Mouse (Mus musculus) neural tube, embryonic 14.5 days (tissue): ENCODE data around the gene Apoa5. TPM values are rescaled to one million over a fixed set of nuclear protein-coding genes. Genes with fewer than 3 reads are reported as not detected.

Experiments used
- ATAC-seq: fragments of 200-750 bp; cut with Nextera tagmentation; 2 replicates; pipeline ENCODE4 v1.8.0; 2017; ENCODE audit warnings: low read depth, mild to moderate bottlenecking, moderate TSS enrichment, moderate library complexity
- H3K27ac ChIP-seq: fragments of 300-500 bp; sonication (generic); 2 replicates; pipeline ENCODE4 v1.5.1; 2014; ENCODE audit warnings: low read depth, mild to moderate bottlenecking, control low read depth, low read length, moderate library complexity, mixed read lengths
- H3K27me3 ChIP-seq: fragments of 300-500 bp; sonication (generic); 2 replicates; pipeline ENCODE4 v1.6.1; 2014; ENCODE audit warnings: low read length; ENCODE audit not compliant: control insufficient read depth, insufficient read depth
- H3K36me3 ChIP-seq: fragments of 300-500 bp; sonication (generic); 2 replicates; pipeline ENCODE4 v1.6.1; 2014; ENCODE audit warnings: low read length, mixed read lengths; ENCODE audit not compliant: control insufficient read depth, insufficient read depth
- H3K4me1 ChIP-seq: fragments of 300-500 bp; sonication (generic); 2 replicates; pipeline ENCODE4 v1.6.1; 2014; ENCODE audit warnings: low read length; ENCODE audit not compliant: control insufficient read depth, insufficient read depth
- H3K4me2 ChIP-seq: fragments of 300-500 bp; sonication (generic); 2 replicates; pipeline ENCODE4 v1.6.1; 2014; ENCODE audit warnings: mild to moderate bottlenecking, low read depth, low read length, control low read depth
- H3K4me3 ChIP-seq: fragments of 300-500 bp; sonication (generic); 2 replicates; pipeline ENCODE4 v1.5.1; 2014; ENCODE audit warnings: low read depth, low read length, control low read depth, mixed read lengths
- H3K9ac ChIP-seq: fragments of 300-500 bp; sonication (generic); replicated peaks from 2 replicates; pipeline ENCODE4 v1.6.1; 2014; ENCODE audit warnings: low read depth, mild to moderate bottlenecking, control low read depth, low read length, mixed read lengths
- H3K9me3 ChIP-seq: fragments of 300-500 bp; sonication (generic); 2 replicates; pipeline ENCODE4 v1.6.1; 2016; ENCODE audit warnings: low read length; ENCODE audit not compliant: control insufficient read depth
- WGBS: fragments of 180-500 bp; shearing (Covaris S2); extraction: QIAGEN DNeasy Blood & Tissue Kit; methylation state at CpG from one replicate; pipeline ENCODE4 v1.1.7; 2014; 5-methylcytosine and 5-hydroxymethylcytosine counted together
- polyA plus RNA-seq: library from polyadenylated mRNA; unstranded; fragments of >200 nt; fragmentation: Nextera tagmentation; extraction: Ambion mirVana; gene quantifications from 2 replicates; pipeline ENCODE4 v1.2.1, GENCODE M21; 2014

Gene Apoa5
- polyA plus RNA-seq, 1 experiment from 2014 or later: not detected

- WGBS: 92% methylated on average over 6 of the region's 6 CpGs
- no peaks in the 10 kb centered on the region; the same call in 1 of the 2 replicates for H3K4me1 ChIP-seq
- H3K9ac ChIP-seq: no peak overlapping the region
- H3K36me3 ChIP-seq: no peaks in the 10 kb centered on the region
- no peak overlapping the region for H3K4me3 ChIP-seq
- H3K27ac ChIP-seq: no peak overlapping the region
- ATAC-seq: no peak
- no peaks in the 10 kb centered on the region for H3K27me3 ChIP-seq
- no peaks in the 10 kb centered on the region for H3K9me3 ChIP-seq
- no peak overlapping the region for H3K4me2 ChIP-seq
Measured at GRCm38 (mm10) chr9:46235196-46235595, 33.2 kb upstream of the Apoa5 start.

- no peaks in the 10 kb centered on the region for H3K36me3 ChIP-seq
- H3K27me3 ChIP-seq: no peaks in the 10 kb centered on the region
- H3K4me1 ChIP-seq: no peaks in the 10 kb centered on the region; the same call in 1 of the 2 replicates
- no peak within 1 kb of the TSS for H3K9ac ChIP-seq
- H3K9me3 ChIP-seq: no peaks in the 10 kb centered on the region
- ATAC-seq: no peak
- H3K27ac ChIP-seq: no peak within 1 kb of the TSS
- H3K4me3 ChIP-seq: no peak within 1 kb of the TSS
- no peak within 1 kb of the TSS for H3K4me2 ChIP-seq
Measured at GRCm38 (mm10) chr9:46235596-46235648, 33.0 kb upstream of the Apoa5 start, which contains the start of gene Apoc3. TSS of gene Apoc3 (minus strand) at chr9:46235636.

- WGBS: 80% methylated on average over 4 of the region's 4 CpGs
Measured at GRCm38 (mm10) chr9:46235649-46236048, 32.8 kb upstream of the Apoa5 start.

GRCm38 (mm10) chr9:46238850-46239249, 29.6 kb upstream of the Apoa5 start:
- no peaks in the 10 kb centered on the region for H3K9me3 ChIP-seq
- 97% methylated on average over 7 of the region's 7 CpGs for WGBS
- no peak for ATAC-seq
- H3K36me3 ChIP-seq: no peaks in the 10 kb centered on the region
- no peak overlapping the region for H3K27ac ChIP-seq
- no peaks in the 10 kb centered on the region for H3K27me3 ChIP-seq
- H3K9ac ChIP-seq: no peak overlapping the region
- H3K4me3 ChIP-seq: no peak overlapping the region
- no peak overlapping the region for H3K4me2 ChIP-seq
- no peaks in the 10 kb centered on the region for H3K4me1 ChIP-seq

More at GRCm38 (mm10) chr9:46235649-46236048, 32.8 kb upstream of the Apoa5 start:
- H3K4me2 ChIP-seq: no peak overlapping the region
- no peaks in the 10 kb centered on the region for H3K9me3 ChIP-seq
- no peak overlapping the region for H3K9ac ChIP-seq
- H3K4me3 ChIP-seq: no peak overlapping the region
- H3K36me3 ChIP-seq: no peaks in the 10 kb centered on the region
- no peak for ATAC-seq
- H3K27me3 ChIP-seq: no peaks in the 10 kb centered on the region
- H3K27ac ChIP-seq: no peak overlapping the region
- H3K4me1 ChIP-seq: no peaks in the 10 kb centered on the region; the same call in 1 of the 2 replicates

- no peak within 1 kb of the TSS for H3K27ac ChIP-seq
- H3K4me2 ChIP-seq: no peak within 1 kb of the TSS
- H3K4me1 ChIP-seq: no peaks in the 10 kb centered on the region
- ATAC-seq: no peak
- H3K4me3 ChIP-seq: no peak within 1 kb of the TSS
- H3K36me3 ChIP-seq: no peaks in the 10 kb centered on the region
- H3K9me3 ChIP-seq: no peaks in the 10 kb centered on the region
- no peak within 1 kb of the TSS for H3K9ac ChIP-seq
- WGBS: 73% methylated on average over 7 of the region's 7 CpGs
- no peaks in the 10 kb centered on the region for H3K27me3 ChIP-seq
Measured at GRCm38 (mm10) chr9:46240526-46241153, 27.8 kb upstream of the Apoa5 start, which contains the start of gene Apoa4. TSS of gene Apoa4 (plus strand) at chr9:46240696.

GRCm38 (mm10) chr9:46241818-46242217, 26.6 kb upstream of the Apoa5 start:
- no peak for ATAC-seq
- no peak overlapping the region for H3K4me3 ChIP-seq
- no peaks in the 10 kb centered on the region for H3K36me3 ChIP-seq
- no peak overlapping the region for H3K9ac ChIP-seq
- no peak overlapping the region for H3K27ac ChIP-seq
- 83% methylated on average over 2 of the region's 2 CpGs for WGBS
- H3K4me2 ChIP-seq: no peak overlapping the region
- H3K9me3 ChIP-seq: no peaks in the 10 kb centered on the region
- H3K4me1 ChIP-seq: no peaks in the 10 kb centered on the region
- H3K27me3 ChIP-seq: no peaks in the 10 kb centered on the region

GRCm38 (mm10) chr9:46243122-46243521, 25.3 kb upstream of the Apoa5 start:
- Histone ChIP-seq H3K4me3 (no peak overlapping the region), H3K36me3 (no peaks in the 10 kb centered on the region), H3K4me2 (no peak overlapping the region), H3K27me3 (no peaks in the 10 kb centered on the region), H3K9me3 (no peaks in the 10 kb centered on the region), H3K4me1 (no peaks in the 10 kb centered on the region), H3K9ac (no peak overlapping the region), H3K27ac (no peak overlapping the region)
- no peak for ATAC-seq
- 59% methylated on average over 4 of the region's 4 CpGs for WGBS

- Histone ChIP-seq H3K4me3 (no peak overlapping the region), H3K36me3 (no peaks in the 10 kb centered on the region), H3K4me2 (no peak overlapping the region), H3K9ac (no peak overlapping the region), H3K27ac (no peak overlapping the region), H3K27me3 (no peaks in the 10 kb centered on the region), H3K4me1 (no peaks in the 10 kb centered on the region), H3K9me3 (no peaks in the 10 kb centered on the region)
- 63% methylated on average over 8 of the region's 8 CpGs for WGBS
- ATAC-seq: no peak
Measured at GRCm38 (mm10) chr9:46243584-46243983, 24.8 kb upstream of the Apoa5 start.

GRCm38 (mm10) chr9:46246752-46247324, 21.6 kb upstream of the Apoa5 start:
- Histone ChIP-seq H3K27ac (no peak overlapping the region), H3K9me3 (no peaks in the 10 kb centered on the region), H3K36me3 (no peaks in the 10 kb centered on the region), H3K4me3 (no peak overlapping the region), H3K4me2 (no peak overlapping the region), H3K9ac (no peak overlapping the region), H3K4me1 (no peaks in the 10 kb centered on the region), H3K27me3 (no peaks in the 10 kb centered on the region)
- 25% methylated on average over 11 of the region's 11 CpGs for WGBS
- peak; percentile 85 for ATAC-seq
